Mouse (Mus musculus): ENCODE data around the gene Lrp2.

- TF ChIP-seq MEF2A (IDR thresholded peaks at IDR 0.05; ENCODE audit: borderline replicate concordance, low read depth, low read length) = no peak
- no peak for TF ChIP-seq KAT2A (IDR thresholded peaks at IDR 0.05; ENCODE audit: insufficient replicate concordance, low read length)
- TF ChIP-seq HCFC1 (IDR thresholded peaks at IDR 0.05; ENCODE audit: low read depth, low read length) = no peak
- TF ChIP-seq POLR2A (IDR thresholded peaks at IDR 0.05; ENCODE audit: low read depth, low read length) = no peak
- TF ChIP-seq CTCF (conservative IDR thresholded peaks at IDR 0.05 in 1 of 2, IDR thresholded peaks at IDR 0.05 in 1 of 2; ENCODE audit: low read depth in 2 of 2, low read length in 2 of 2) = no peak
- TF ChIP-seq SIN3A (IDR thresholded peaks at IDR 0.05; ENCODE audit: low read length) = no peak
- no peak for TF ChIP-seq BHLHE40 (IDR thresholded peaks at IDR 0.05; ENCODE audit: low read depth, low read length)
- no peak for TF ChIP-seq TBP (conservative IDR thresholded peaks at IDR 0.05; ENCODE audit: low read depth, low read length)
- no peak for TF ChIP-seq MAFK (IDR thresholded peaks at IDR 0.05; ENCODE audit: insufficient replicate concordance, low read length)
- no peak for TF ChIP-seq USF2 (conservative IDR thresholded peaks at IDR 0.05; ENCODE audit: low read depth, low read length)
- no peak for TF ChIP-seq NRF1 (IDR thresholded peaks at IDR 0.05; ENCODE audit: low read depth, low read length)
- no peak for TF ChIP-seq RAD21 (IDR thresholded peaks at IDR 0.05; ENCODE audit: low read depth, low read length)
- TF ChIP-seq TCF12 (IDR thresholded peaks at IDR 0.05; ENCODE audit: low read depth, low read length) = no peak
- TF ChIP-seq SMC3 (IDR thresholded peaks at IDR 0.05; ENCODE audit: low read depth, low read length) = no peak
Measured at GRCm38 (mm10) chr2:69612716-69613115, 26.9 kb upstream of the Lrp2 start.
